Mouse (Mus musculus) heart, postnatal 25 days (tissue): ENCODE data around the gene Rnf111. TPM values are rescaled to one million over a fixed set of nuclear protein-coding genes. Genes with fewer than 3 reads are reported as not detected.
"Not testable (repeated sequence)": the region's sequence is repeated elsewhere in the genome, so short reads cannot be mapped to it uniquely, and the experiment has no call there.

Experiments used
- DNase-seq: peaks from one replicate; pipeline ENCODE4 v3.0.0; 2022; ENCODE audit warnings: low spot score
- intact Hi-C: fragments of 180-260 bp; cut with DNase I; formaldehyde crosslinking; loops from one replicate; pipeline ENCODE4 v1.15.1; 2025
- total RNA-seq, 2 experiments: library from RNA; stranded (reverse); gene quantifications; 2 replicates each; pipeline ENCODE4 v1.2.3; 2021

Rnf111 gene
- total RNA-seq = 10 to 100 TPM; 18.4 to 21.2 TPM

GRCm38 (mm10) chr9:70503626-70504041 is at the start of gene Rnf111:
Rnf111 (minus strand) TSS chr9:70503725.
- DNase-seq = peak; percentile 95
- intact Hi-C loops = loop anchor here (2.0 to 5.0 kb wide), 2 partner anchors 37 to 81 kb away; partner anchors contain the start of gene Ccnb2

- intact Hi-C loops, DNase-seq: not testable (repeated sequence)
Observed at GRCm38 (mm10) chr9:70552233-70552632, 48.7 kb upstream of the Rnf111 start.

- no peak for DNase-seq
Observed at GRCm38 (mm10) chr9:70551524-70551923, 48.0 kb upstream of the Rnf111 start.

GRCm38 (mm10) chr9:70548304-70548703 is 44.8 kb upstream of the Rnf111 start:
- intact Hi-C loops = no loop called here
- DNase-seq = no peak

More at GRCm38 (mm10) chr9:70551524-70551923, 48.0 kb upstream of the Rnf111 start:
- intact Hi-C loops = no loop called here

- DNase-seq, intact Hi-C loops: not testable (repeated sequence)
Observed at GRCm38 (mm10) chr9:70546576-70546975, 43.1 kb upstream of the Rnf111 start.

- intact Hi-C loops = no loop called here
- DNase-seq = no peak
Observed at GRCm38 (mm10) chr9:70544831-70545230, 41.3 kb upstream of the Rnf111 start.

- no peak for DNase-seq
- intact Hi-C loops = no loop called here
Observed at GRCm38 (mm10) chr9:70543985-70544384, 40.5 kb upstream of the Rnf111 start.

- intact Hi-C loops = no loop called here
- no peak for DNase-seq
Observed at GRCm38 (mm10) chr9:70543048-70543880, 39.7 kb upstream of the Rnf111 start.

GRCm38 (mm10) chr9:70542305-70543041 is 38.9 kb upstream of the Rnf111 start, which contains the start of gene Sltm:
Sltm (plus strand) TSS chr9:70542754.
- intact Hi-C loops = no loop called here
- peak; percentile 97 for DNase-seq

GRCm38 (mm10) chr9:70541584-70541983 is 38.1 kb upstream of the Rnf111 start:
- DNase-seq = no peak
- intact Hi-C loops = loop anchor here (2.0 kb wide), 1 partner anchor 37 kb away; no protein-coding TSS in a partner anchor

- intact Hi-C loops = no loop called here
- no peak for DNase-seq
Observed at GRCm38 (mm10) chr9:70533328-70533727, 29.8 kb upstream of the Rnf111 start.

GRCm38 (mm10) chr9:70524366-70524765 is 20.8 kb upstream of the Rnf111 start:
- peak; percentile 18 for DNase-seq
- intact Hi-C loops = no loop called here

- no peak for DNase-seq
- intact Hi-C loops = no loop called here
Observed at GRCm38 (mm10) chr9:70523813-70524212, 20.3 kb upstream of the Rnf111 start.

- intact Hi-C loops = no loop called here
- DNase-seq = no peak
Observed at GRCm38 (mm10) chr9:70520651-70521050, 17.1 kb upstream of the Rnf111 start.

GRCm38 (mm10) chr9:70511681-70512080 is 8.2 kb upstream of the Rnf111 start:
- DNase-seq = no peak
- intact Hi-C loops = loop anchor here (5.0 kb wide), 1 partner anchor 104 kb away; no protein-coding TSS in a partner anchor

GRCm38 (mm10) chr9:70510998-70511583 is 7.6 kb upstream of the Rnf111 start:
- DNase-seq = no peak
- intact Hi-C loops = loop anchor here (5.0 kb wide), 1 partner anchor 104 kb away; no protein-coding TSS in a partner anchor

- DNase-seq = no peak
- intact Hi-C loops = loop anchor here (5.0 kb wide), 1 partner anchor 103 kb away; no protein-coding TSS in a partner anchor
Observed at GRCm38 (mm10) chr9:70509906-70510525, 6.5 kb upstream of the Rnf111 start.

GRCm38 (mm10) chr9:70506787-70507186 is 3.3 kb upstream of the Rnf111 start:
- DNase-seq = no peak
- intact Hi-C loops = no loop called here

- DNase-seq = no peak
- intact Hi-C loops = no loop called here
Observed at GRCm38 (mm10) chr9:70506186-70506585, 2.7 kb upstream of the Rnf111 start.
